Mouse (Mus musculus) small intestine, adult 2 months (tissue): ENCODE measurements around the gene Igf2bp1.

Source experiments
- CTCF ChIP-seq: fragments of 200-500 bp; IDR thresholded peaks from 2 replicates; pipeline ENCODE4 v1.5.1; 2012; ENCODE audit warnings: low read depth, mild to moderate bottlenecking, control low read depth, inconsistent platforms, low read length, moderate library complexity, mixed read lengths; ENCODE audit not compliant: insufficient replicate concordance, insufficient read length; ENCODE audit errors: extremely low read depth
- POLR2A ChIP-seq: fragments of 200-500 bp; IDR thresholded peaks from 2 replicates; pipeline ENCODE4 v1.6.1; 2012; ENCODE audit warnings: low read depth, mild to moderate bottlenecking, control low read depth, inconsistent platforms, low read length, moderate library complexity

DNA sequence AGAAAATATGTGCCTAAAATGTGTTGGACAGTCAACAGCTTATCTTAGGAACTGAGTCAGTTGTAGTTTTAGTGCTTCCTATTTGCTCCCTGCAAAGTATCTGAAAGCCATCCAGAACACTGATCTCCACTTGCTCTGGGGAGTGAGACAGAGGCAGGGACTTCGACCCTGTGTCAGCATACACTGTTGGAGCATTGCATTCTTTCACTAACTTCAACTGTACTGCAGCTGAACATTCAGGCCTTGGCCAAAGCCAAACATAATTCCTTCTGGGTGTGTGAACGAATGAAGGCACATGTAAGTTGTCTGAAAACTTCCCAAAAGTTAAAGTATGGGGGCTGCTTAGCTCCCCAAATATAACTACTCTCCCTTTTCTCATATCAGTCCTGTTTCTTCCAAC lies 41.1 kb upstream of the Igf2bp1 start:
- TF ChIP-seq CTCF (no peak), POLR2A (no peak)
